Mouse (Mus musculus) G1E (cell line): ENCODE measurements around the gene Arhgap42.

Experiments used
- CTCF ChIP-seq: IDR thresholded peaks from 2 replicates; pipeline ENCODE4 v1.5.1; 2012; ENCODE audit warnings: low read depth, low read length, inconsistent platforms, mixed read lengths
- GATA1 ChIP-seq: IDR thresholded peaks from 2 replicates; pipeline ENCODE4 v1.6.1; 2012; ENCODE audit warnings: borderline replicate concordance, low read length, inconsistent platforms, mixed read lengths
- TAL1 ChIP-seq: conservative IDR thresholded peaks from 2 replicates; pipeline ENCODE4 v1.6.1; 2012; ENCODE audit warnings: low read depth, low read length, inconsistent platforms, mixed read lengths

GRCm38 (mm10) chr9:9144301-9145121 is 94.4 kb downstream of the Arhgap42 start:
- TF ChIP-seq CTCF: no peak
- no peak for TF ChIP-seq TAL1
- TF ChIP-seq GATA1: no peak
